Mouse (Mus musculus) E14TG2a.4 (cell line): ENCODE measurements around the gene Shroom3.

Experiments used
- CTCF ChIP-seq: conservative IDR thresholded peaks from 2 replicates; pipeline ENCODE4 v1.5.1; 2014; ENCODE audit warnings: low read length
- NANOG ChIP-seq: IDR thresholded peaks from 2 replicates; pipeline ENCODE4 v1.6.1; 2014; ENCODE audit warnings: borderline replicate concordance, low read length, mixed read lengths
- POU5F1 ChIP-seq: IDR thresholded peaks from 2 replicates; pipeline ENCODE4 v1.6.1; 2014; ENCODE audit warnings: low read length, borderline replicate concordance

GRCm38 (mm10) chr5:92886141-92886540 lies 202.9 kb downstream of the Shroom3 start:
- TF ChIP-seq CTCF (no peak), POU5F1 (no peak), NANOG (no peak)
